Mouse (Mus musculus) olfactory bulb, adult 2 months (tissue): ENCODE data around the gene Akap7. TPM values are rescaled to one million over a fixed set of nuclear protein-coding genes. Genes with fewer than 3 reads are reported as not detected.
"Not testable (repeated sequence)": the region's sequence is repeated elsewhere in the genome, so short reads cannot be mapped to it uniquely, and the experiment has no call there.

ENCODE experiments used
- H3K27ac ChIP-seq: fragments of 200-500 bp; 2 replicates; pipeline ENCODE4 v1.5.1; 2012; ENCODE audit warnings: low read depth, low read length; ENCODE audit not compliant: insufficient read depth
- H3K4me1 ChIP-seq: fragments of 200-500 bp; 2 replicates; pipeline ENCODE4 v1.6.1; 2012; ENCODE audit warnings: low read length; ENCODE audit not compliant: control insufficient read depth, insufficient read depth
- H3K4me3 ChIP-seq: fragments of 200-500 bp; 2 replicates; pipeline ENCODE4 v1.5.1; 2012; ENCODE audit warnings: mild to moderate bottlenecking, low read depth, low read length, moderate library complexity; ENCODE audit not compliant: insufficient read depth
- CTCF ChIP-seq: fragments of 200-500 bp; IDR thresholded peaks from 2 replicates; pipeline ENCODE4 v1.5.1; 2012; ENCODE audit warnings: low read depth, mild to moderate bottlenecking, low read length, moderate library complexity; ENCODE audit not compliant: insufficient read depth
- POLR2A ChIP-seq: fragments of 200-500 bp; IDR thresholded peaks from 2 replicates; pipeline ENCODE4 v1.6.1; 2012; ENCODE audit warnings: mild to moderate bottlenecking, low read depth, low read length, moderate library complexity; ENCODE audit not compliant: insufficient read depth
- whole genome bisulfite sequencing: fragments of 180-500 bp; shearing (Covaris S2); methylation state at CpG from one replicate; pipeline ENCODE4 v1.1.7; 2018; 5-methylcytosine and 5-hydroxymethylcytosine counted together
- polyA plus RNA-seq: library from polyadenylated mRNA; stranded (reverse); fragments of >200 nt; gene quantifications from 2 replicates; pipeline ENCODE4 v1.2.4, GENCODE M21; 2012; ENCODE audit warnings: low replicate concordance; ENCODE audit not compliant: missing spikeins, insufficient read depth, insufficient read length

The Akap7 gene
- polyA plus RNA-seq, 1 experiment, result not detected

DNA sequence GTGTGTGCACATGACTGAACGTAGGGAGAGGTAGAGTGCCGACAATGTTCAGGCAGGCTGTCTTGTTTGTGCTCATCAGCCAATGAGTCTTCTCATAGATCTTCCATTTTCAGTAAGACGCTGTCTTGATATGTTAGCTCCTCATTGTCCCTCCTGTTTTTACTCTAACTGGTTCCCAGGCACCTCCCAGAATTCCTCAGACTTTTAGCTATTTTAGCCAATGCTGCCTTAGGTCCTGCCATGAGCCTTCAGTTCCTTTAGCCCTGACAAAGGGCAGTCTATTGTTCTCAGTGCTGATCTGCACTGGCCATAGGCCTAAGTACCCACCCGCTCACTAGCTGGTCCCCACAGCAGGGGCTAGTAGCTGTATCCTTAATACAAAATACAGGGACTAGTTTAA, 122.0 kb downstream of the Akap7 start:
- 96% methylated on average over 4 of the region's 4 CpGs for WGBS
- no peak for TF ChIP-seq CTCF
- TF ChIP-seq POLR2A, result no peak
- Histone ChIP-seq H3K4me3 (no peak overlapping the region), H3K27ac (no peak overlapping the region), H3K4me1 (no peaks in the 10 kb centered on the region)

GRCm38 (mm10) chr10:25184819-25185603, 122.7 kb downstream of the Akap7 start:
- H3K4me3 ChIP-seq, result no peak overlapping the region
- H3K27ac ChIP-seq, result no peak overlapping the region
- no peak for TF ChIP-seq CTCF
- TF ChIP-seq POLR2A, result no peak
- H3K4me1 ChIP-seq, result no peaks in the 10 kb centered on the region
- 88% methylated on average over 10 of the region's 10 CpGs for WGBS

DNA sequence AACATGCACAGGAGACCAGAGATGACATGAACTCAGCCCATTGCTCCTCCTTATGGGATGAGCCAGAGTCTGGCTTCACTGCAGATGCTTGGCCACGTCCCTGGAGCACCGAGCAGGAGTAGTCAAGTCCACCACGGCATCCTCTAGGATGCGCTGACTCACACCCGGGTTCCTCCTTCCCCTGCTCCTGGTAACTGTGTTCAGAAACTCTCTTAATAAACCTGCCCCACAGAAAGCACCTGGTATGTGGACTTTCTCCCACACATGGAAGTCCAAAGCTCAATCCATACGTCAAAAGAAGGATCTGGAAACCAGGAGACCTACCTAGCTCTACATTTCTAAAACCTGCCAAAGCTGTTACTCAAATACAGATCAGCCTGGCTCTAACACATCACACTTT, 124.4 kb downstream of the Akap7 start:
- Histone ChIP-seq H3K27ac (no peak overlapping the region), H3K4me3 (no peak overlapping the region), H3K4me1 (no peaks in the 10 kb centered on the region)
- 98% methylated on average over 6 of the region's 6 CpGs for WGBS
- TF ChIP-seq POLR2A (no peak), CTCF (no peak)

- WGBS, result 79% methylated on average over 4 of the region's 4 CpGs
- H3K27ac ChIP-seq, result no peak overlapping the region
- no peaks in the 10 kb centered on the region for H3K4me1 ChIP-seq
- H3K4me3 ChIP-seq, result no peak overlapping the region
- TF ChIP-seq POLR2A, result no peak
- TF ChIP-seq CTCF, result no peak
Measured at GRCm38 (mm10) chr10:25179030-25179429, 128.6 kb downstream of the Akap7 start.

DNA sequence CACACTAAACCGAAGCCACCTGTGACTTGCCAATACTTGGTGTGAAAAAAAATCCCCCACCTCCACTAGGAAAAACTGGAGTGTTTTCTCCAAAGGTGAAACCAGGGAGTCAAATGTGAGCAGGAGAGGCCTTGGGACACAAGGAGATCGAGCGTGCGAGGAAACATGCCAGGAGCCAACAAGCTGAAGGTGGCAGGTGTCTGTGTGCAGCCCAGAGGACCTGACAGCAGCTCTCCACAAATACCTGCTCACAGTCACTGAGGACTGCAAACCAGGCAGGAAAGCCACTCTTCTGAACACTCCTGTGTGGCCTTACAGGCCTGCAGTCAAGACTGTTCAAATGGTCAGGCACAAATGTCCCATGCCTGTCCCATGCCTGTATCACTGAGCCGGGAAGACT, 130.4 kb downstream of the Akap7 start:
- Histone ChIP-seq H3K4me3 (no peak overlapping the region), H3K4me1 (no peaks in the 10 kb centered on the region), H3K27ac (no peak overlapping the region)
- 92% methylated on average over 5 of the region's 5 CpGs for WGBS
- TF ChIP-seq POLR2A, result no peak
- no peak for TF ChIP-seq CTCF

DNA sequence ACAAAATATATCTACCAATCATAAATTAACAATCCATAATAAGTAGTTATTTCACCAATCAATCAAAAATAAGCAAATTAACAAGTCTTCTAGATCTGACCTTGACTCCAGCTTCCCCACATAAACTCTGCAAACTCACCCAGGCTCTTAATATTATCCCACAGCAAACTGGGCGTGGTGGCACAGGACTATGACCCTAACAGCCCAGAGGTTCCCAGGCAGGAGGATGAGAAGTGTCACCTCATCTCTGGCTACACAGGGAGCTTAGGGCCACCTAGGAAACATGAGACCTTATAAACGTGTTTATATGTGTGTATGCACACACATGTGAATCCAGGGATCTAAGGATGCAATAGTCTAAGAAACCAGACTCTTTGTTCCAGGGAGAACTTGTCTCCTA, 132.8 kb downstream of the Akap7 start:
- TF ChIP-seq CTCF, result no peak
- no peak for TF ChIP-seq POLR2A
- no peak overlapping the region for H3K27ac ChIP-seq
- H3K4me3 ChIP-seq, result no peak overlapping the region
- 81% methylated on average over 2 of the region's 2 CpGs for WGBS
- H3K4me1 ChIP-seq, result no peaks in the 10 kb centered on the region

DNA sequence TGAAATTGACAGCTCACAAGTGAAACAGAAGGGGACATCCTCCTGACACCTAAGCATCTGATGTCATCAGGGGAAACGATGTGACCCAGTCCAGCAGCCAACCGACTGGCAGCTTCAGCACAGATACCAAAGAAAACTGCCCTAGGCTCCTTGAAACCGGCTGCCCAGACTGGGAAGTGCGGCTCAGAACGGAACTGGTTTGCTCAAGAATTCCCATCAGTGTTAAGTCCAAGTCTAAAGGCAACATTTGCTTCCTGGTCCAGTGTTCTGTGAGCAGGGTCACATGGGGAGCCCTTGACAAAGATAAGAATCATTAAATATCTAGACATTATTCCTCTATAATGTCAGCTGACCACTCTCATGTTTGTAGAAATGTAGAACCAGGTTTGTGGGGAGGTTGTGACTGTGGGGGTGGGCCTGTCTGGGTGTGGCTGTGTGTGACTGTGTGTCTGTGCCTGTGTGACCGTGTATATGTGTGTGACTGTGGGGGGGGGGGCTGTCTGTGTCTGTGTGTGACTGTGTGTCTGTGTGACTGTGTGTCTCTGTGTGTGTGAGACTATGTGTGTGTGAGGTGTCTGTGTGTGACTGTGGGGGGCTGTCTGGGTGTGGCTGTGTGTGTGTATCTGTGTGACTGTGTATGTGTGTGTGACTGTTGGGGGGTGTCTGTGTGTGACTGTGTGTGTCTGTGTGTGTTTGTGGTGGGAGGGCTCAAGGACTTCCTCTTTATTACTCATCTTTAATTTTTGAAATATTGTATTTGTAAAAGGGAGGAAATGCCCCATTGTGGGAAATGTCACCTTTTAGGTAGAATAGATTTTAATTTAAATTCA, 140.1 kb downstream of the Akap7 start:
- no peak overlapping the region for H3K27ac ChIP-seq
- 81% methylated on average over 6 of the region's 6 CpGs for WGBS
- no peak for TF ChIP-seq POLR2A
- TF ChIP-seq CTCF, result no peak
- H3K4me1 ChIP-seq, result no peaks in the 10 kb centered on the region
- no peak overlapping the region for H3K4me3 ChIP-seq

GRCm38 (mm10) chr10:25163510-25163909, 144.2 kb downstream of the Akap7 start:
- not testable (repeated sequence) for H3K4me3 ChIP-seq, H3K4me1 ChIP-seq, H3K27ac ChIP-seq
- 33% methylated on average over 3 of the region's 3 CpGs for WGBS

- no peaks in the 10 kb centered on the region for H3K4me1 ChIP-seq
- H3K4me3 ChIP-seq, result no peak overlapping the region
- TF ChIP-seq CTCF (no peak), POLR2A (no peak)
- WGBS, result 86% methylated on average over 2 of the region's 2 CpGs
- no peak overlapping the region for H3K27ac ChIP-seq
Measured at GRCm38 (mm10) chr10:25161701-25162100, 146.0 kb downstream of the Akap7 start.

GRCm38 (mm10) chr10:25158651-25159050, 149.0 kb downstream of the Akap7 start:
- 91% methylated on average over 5 of the region's 5 CpGs for WGBS
- Histone ChIP-seq H3K4me3 (no peak overlapping the region), H3K4me1 (no peaks in the 10 kb centered on the region), H3K27ac (no peak overlapping the region)
- TF ChIP-seq CTCF (no peak), POLR2A (no peak)
